Mouse (Mus musculus): ENCODE data around the gene Dst. TPM values are rescaled to one million over a fixed set of nuclear protein-coding genes. Genes with fewer than 3 reads are reported as not detected.
A peak's percentile ranks its signal among the peaks of the same experiment; 100 is the strongest.

Gene Dst
- total RNA-seq, 2 experiments from 2014 or later = 237 to 263 TPM

GRCm38 (mm10) chr1:34073436-34074169 lies 165.6 kb downstream of the Dst start:
- intact Hi-C loops (cut with DNase I) = no loop called here
- no peak for DNase-seq (ENCODE audit: low spot score in 2 of 2)

GRCm38 (mm10) chr1:34074245-34075187 lies 166.5 kb downstream of the Dst start:
- intact Hi-C loops (cut with DNase I) = no loop called here
- no peak for DNase-seq (ENCODE audit: low spot score in 2 of 2)

DNA sequence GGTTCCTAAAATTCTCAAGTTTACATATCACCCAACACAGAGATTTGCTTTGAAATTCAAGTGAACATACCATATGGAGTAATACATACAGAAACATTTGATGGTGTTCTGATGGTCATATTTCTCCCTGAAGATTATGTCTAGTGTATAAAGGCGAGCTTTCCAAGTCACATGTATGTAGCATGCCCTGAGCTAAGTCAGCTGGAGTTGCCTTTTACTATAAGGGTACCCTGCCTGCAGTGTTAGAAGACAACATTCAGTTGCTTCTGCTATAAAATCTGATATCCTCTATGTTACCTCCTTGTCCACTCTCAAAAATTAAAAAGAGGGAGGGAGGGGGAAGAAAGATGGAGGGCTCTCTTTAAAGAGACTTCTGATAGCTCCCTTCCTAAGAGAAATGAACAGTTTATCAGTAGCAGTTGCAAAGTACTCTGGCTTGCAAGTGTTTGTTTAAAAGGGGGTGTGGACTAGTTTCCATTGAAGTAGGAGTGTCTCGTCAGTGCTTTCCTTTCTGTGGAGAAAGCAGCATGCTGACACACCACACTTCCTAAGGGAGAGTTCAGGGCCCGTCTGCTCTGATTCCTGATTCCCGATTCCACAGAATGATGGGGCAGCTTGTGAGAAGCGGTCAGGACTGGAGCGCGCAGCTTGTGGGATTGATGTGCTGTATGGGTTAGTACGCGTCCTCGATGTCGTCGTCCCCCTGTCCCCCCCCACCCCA lies 168.8 kb downstream of the Dst start:
- intact Hi-C loops (cut with DNase I) = no loop called here
- DNase-seq (ENCODE audit: low spot score in 2 of 2) = no peak

DNA sequence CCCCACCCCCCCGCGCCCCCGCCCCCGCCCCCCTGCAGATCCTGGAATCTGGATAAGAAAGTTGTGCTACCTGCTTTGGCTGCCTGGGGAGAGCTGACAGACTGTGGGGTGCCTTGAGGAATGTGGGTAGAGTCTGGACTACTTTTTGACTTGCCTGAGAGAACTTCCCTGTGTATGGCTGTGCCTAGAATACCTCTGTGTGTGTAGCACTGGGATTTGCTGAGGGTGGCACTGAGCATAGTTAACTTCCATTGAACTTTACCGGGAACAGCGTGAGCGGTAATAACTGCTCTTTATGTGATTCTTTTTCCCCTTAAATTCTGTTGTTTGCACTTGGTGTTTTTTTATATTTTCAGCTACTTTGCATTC lies 169.4 kb downstream of the Dst start:
- intact Hi-C loops (cut with DNase I) = no loop called here
- DNase-seq (ENCODE audit: low spot score in 2 of 2) = no peak

GRCm38 (mm10) chr1:34077941-34078340 lies 169.9 kb downstream of the Dst start:
- intact Hi-C loops (cut with DNase I) = no loop called here
- no peak for DNase-seq (ENCODE audit: low spot score in 2 of 2)

GRCm38 (mm10) chr1:34089011-34089410 lies 181.0 kb downstream of the Dst start:
- DNase-seq (ENCODE audit: low spot score in 2 of 2) = no peak
- intact Hi-C loops (cut with DNase I) = no loop called here

GRCm38 (mm10) chr1:34090700-34091099 lies 182.7 kb downstream of the Dst start:
- no peak for DNase-seq (ENCODE audit: low spot score in 2 of 2)
- intact Hi-C loops (cut with DNase I) = no loop called here

GRCm38 (mm10) chr1:34093652-34094051 lies 185.6 kb downstream of the Dst start:
- no peak for DNase-seq (ENCODE audit: low spot score in 2 of 2)
- intact Hi-C loops (cut with DNase I) = no loop called here

- peak in 1 of 2 experiments; percentile 66 for DNase-seq (ENCODE audit: low spot score in 2 of 2)
- intact Hi-C loops (cut with DNase I) = no loop called here
Measured at GRCm38 (mm10) chr1:34094301-34094700, 186.3 kb downstream of the Dst start.

GRCm38 (mm10) chr1:34095173-34095572 lies 187.1 kb downstream of the Dst start:
- intact Hi-C loops (cut with DNase I) = loop anchor here (5.0 kb wide), 1 partner anchor 33 kb away; no protein-coding TSS in a partner anchor
- DNase-seq (ENCODE audit: low spot score in 2 of 2) = no peak

- intact Hi-C loops (cut with DNase I) = loop anchor here (5.0 kb wide), 1 partner anchor 35 kb away; no protein-coding TSS in a partner anchor
- no peak for DNase-seq (ENCODE audit: low spot score in 2 of 2)
Measured at GRCm38 (mm10) chr1:34096923-34097322, 188.9 kb downstream of the Dst start.

DNA sequence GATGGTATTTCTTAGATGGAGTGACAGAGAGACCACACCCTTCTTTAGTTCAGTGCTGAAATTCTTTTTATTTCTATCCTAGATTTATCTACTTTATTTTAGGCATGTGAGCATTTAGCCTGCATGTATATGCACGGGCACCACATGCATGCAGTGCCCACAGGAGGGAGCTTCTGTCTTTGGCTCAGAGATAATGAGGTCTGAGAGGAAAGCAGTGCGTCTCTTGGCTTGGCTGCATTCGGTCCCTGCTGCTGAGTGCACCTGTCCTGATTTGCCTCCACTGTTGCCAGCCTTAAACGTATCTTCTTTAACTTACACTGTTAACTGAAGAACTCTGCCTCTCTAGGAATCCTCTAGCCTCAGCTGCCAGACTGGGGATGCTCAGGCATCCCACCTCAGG lies 189.6 kb downstream of the Dst start:
- intact Hi-C loops (cut with DNase I) = loop anchor here (5.0 kb wide), 1 partner anchor 35 kb away; no protein-coding TSS in a partner anchor
- peak in 1 of 2 experiments; percentile 70 for DNase-seq (ENCODE audit: low spot score in 2 of 2)

DNA sequence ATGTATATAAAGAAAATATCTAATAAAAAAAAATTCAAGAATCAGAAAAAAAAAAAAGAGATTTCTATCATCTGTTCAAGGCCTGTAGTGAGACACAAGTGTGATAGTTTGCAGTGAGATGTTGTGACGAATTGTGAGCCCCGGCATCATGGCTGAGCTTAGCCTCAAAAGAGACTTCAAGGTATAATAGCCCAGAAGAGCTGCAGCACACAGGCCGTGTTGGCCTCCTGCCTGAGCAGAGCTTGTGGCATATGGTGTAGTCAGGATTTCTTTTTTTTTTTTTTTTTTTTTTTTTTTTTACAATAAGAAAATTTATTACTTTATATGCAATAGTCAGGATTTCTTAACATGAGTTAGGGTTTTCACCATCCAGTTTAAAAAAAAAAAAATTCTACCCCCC lies 191.4 kb downstream of the Dst start:
- intact Hi-C loops (cut with DNase I) = loop anchor here (5.0 kb wide), 1 partner anchor 37 kb away; no protein-coding TSS in a partner anchor
- DNase-seq (ENCODE audit: low spot score in 2 of 2) = peak in 1 of 2 experiments; percentile 44

GRCm38 (mm10) chr1:34100385-34100784 lies 192.4 kb downstream of the Dst start:
- no peak for DNase-seq (ENCODE audit: low spot score in 2 of 2)
- intact Hi-C loops (cut with DNase I) = no loop called here

DNA sequence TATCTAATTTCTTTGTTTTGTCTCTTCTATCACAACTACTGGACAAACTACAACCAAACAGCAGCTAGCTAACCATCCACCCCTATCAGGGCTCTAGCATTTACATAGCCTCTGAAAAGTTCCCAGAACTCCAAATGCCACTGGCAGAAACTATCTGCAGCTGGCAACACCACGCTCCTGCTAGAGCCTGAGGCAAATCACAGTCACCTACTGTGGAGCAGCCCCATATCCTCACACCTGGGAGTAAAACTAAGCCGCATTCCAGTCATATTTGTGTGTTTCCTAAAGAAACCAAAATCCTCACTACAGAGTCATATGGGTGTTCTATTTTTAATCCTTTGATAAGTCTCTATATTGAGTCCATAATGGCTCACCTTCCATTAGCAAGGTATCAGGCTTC lies 194.6 kb downstream of the Dst start:
- intact Hi-C loops (cut with DNase I) = no loop called here
- DNase-seq (ENCODE audit: low spot score in 2 of 2) = no peak

GRCm38 (mm10) chr1:34103176-34103575 lies 195.2 kb downstream of the Dst start:
- intact Hi-C loops (cut with DNase I) = no loop called here
- DNase-seq (ENCODE audit: low spot score in 2 of 2) = no peak

DNA sequence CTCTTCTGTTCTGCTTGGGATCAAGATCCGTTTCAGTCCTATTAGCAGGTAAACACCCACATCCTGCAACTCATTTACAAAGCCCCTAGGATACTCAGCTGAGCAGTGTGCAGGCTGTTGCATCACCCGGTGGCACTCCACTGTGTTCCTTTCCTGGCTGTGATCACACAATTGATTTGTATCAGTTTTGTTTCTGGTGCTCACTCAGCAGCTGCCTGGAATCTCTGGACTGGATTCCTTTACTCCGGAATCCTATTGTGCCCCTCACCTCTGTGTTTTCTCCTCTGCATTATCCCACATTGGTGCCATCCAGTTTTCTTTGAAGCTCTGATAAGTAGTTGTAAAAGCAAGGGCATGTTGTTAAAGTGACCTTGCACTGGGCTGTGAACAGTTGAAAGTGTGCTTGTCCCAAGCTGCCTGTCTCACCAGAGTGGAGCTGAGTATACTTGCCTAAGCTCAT lies 195.7 kb downstream of the Dst start:
- no peak for DNase-seq (ENCODE audit: low spot score in 2 of 2)
- intact Hi-C loops (cut with DNase I) = no loop called here

GRCm38 (mm10) chr1:34104846-34105245 lies 196.8 kb downstream of the Dst start:
- intact Hi-C loops (cut with DNase I) = loop anchor here (5.0 kb wide), 1 partner anchor 98 kb away; no protein-coding TSS in a partner anchor
- no peak for DNase-seq (ENCODE audit: low spot score in 2 of 2)

GRCm38 (mm10) chr1:34106606-34107005 lies 198.6 kb downstream of the Dst start:
- intact Hi-C loops (cut with DNase I) = loop anchor here (5.0 kb wide), 1 partner anchor 99 kb away; no protein-coding TSS in a partner anchor
- DNase-seq (ENCODE audit: low spot score in 2 of 2) = no peak

DNA sequence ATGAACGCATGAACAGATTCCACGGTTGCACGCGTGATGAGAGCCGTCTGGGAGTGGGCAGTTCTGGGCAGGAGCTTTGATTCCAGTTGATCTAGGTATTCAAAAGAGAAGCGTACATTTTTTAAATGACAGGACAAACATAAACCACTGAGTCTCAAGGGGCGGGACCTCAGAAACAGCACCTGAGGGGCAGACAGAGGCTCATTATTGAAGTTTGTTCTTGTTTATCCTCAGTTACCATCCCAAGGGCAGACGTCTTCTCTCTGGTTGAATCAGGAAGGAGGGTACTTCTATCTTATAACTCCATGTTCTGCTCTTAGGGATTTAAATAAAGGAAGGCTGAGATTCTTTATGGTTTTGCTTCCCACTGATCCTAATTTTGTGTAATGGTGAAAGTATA lies 199.1 kb downstream of the Dst start:
- no peak for DNase-seq (ENCODE audit: low spot score in 2 of 2)
- intact Hi-C loops (cut with DNase I) = loop anchor here (5.0 kb wide), 1 partner anchor 100 kb away; no protein-coding TSS in a partner anchor
